Mouse (Mus musculus): Measurements from ENCODE around the gene Spint1. TPM values are rescaled to one million over a fixed set of nuclear protein-coding genes. Genes with fewer than 3 reads are reported as not detected.
A peak's percentile ranks its signal among the peaks of the same experiment; 100 is the strongest.

The Spint1 gene
- polyA plus RNA-seq, 1 experiment from 2014 or later: 54.8 TPM

GRCm38 (mm10) chr2:119263813-119264212, 26.7 kb downstream of the Spint1 start:
- Histone ChIP-seq H3K4me3 (ENCODE audit: low read depth, low read length) (no peak overlapping the region), H3K9ac (replicated peaks; ENCODE audit: low read depth) (no peak overlapping the region), H3K9me3 (ENCODE audit: low read length) (no peaks in the 10 kb centered on the region), H3K27ac (ENCODE audit: low read length) (no peak overlapping the region), H3K4me1 (ENCODE audit: insufficient read depth, low read depth, low read length) (0 out of 2 replicates have a peak, but pooled peaks cover 3% of the 10 kb centered on the region), H3K4me2 (replicated peaks; ENCODE audit: low read depth, low read length) (no peak overlapping the region), H3K36me3 (ENCODE audit: insufficient read depth, low read length) (no peaks in the 10 kb centered on the region), H3K27me3 (replicated peaks; ENCODE audit: insufficient read depth, low read length) (no peaks in the 10 kb centered on the region)
- no peak for ATAC-seq
- DNase-seq (ENCODE audit: low spot score): no peak
- TF ChIP-seq EP300 (IDR thresholded peaks at IDR 0.05): no peak
- TF ChIP-seq CTCF (IDR thresholded peaks at IDR 0.05): no peak
- 64% methylated on average over 5 of the region's 5 CpGs for WGBS

GRCm38 (mm10) chr2:119270286-119270642, 33.1 kb downstream of the Spint1 start:
- Histone ChIP-seq H3K4me1 (ENCODE audit: insufficient read depth, low read depth, low read length) (0 out of 2 replicates have a peak, but pooled peaks cover 4% of the 10 kb centered on the region), H3K27ac (ENCODE audit: low read length) (no peak overlapping the region), H3K9me3 (ENCODE audit: low read length) (no peaks in the 10 kb centered on the region), H3K4me2 (replicated peaks; ENCODE audit: low read depth, low read length) (peak overlapping the region; percentile 97), H3K36me3 (ENCODE audit: insufficient read depth, low read length) (no peaks in the 10 kb centered on the region), H3K27me3 (replicated peaks; ENCODE audit: insufficient read depth, low read length) (no peaks in the 10 kb centered on the region), H3K4me3 (ENCODE audit: low read depth, low read length) (peak overlapping the region; percentile 49; the same call in 1 of the 2 replicates), H3K9ac (replicated peaks; ENCODE audit: low read depth) (no peak overlapping the region)
- DNase-seq (ENCODE audit: low spot score) (no peak), ATAC-seq (no peak)
- TF ChIP-seq EP300 (IDR thresholded peaks at IDR 0.05): no peak
- no peak for TF ChIP-seq CTCF (IDR thresholded peaks at IDR 0.05)
- WGBS: 55% methylated on average over 9 of the region's 9 CpGs

- H3K27ac ChIP-seq (ENCODE audit: low read length): no peak within 1 kb of the TSS
- DNase-seq (ENCODE audit: low spot score) (peak; percentile 90), ATAC-seq (peak; percentile 87)
Observed at GRCm38 (mm10) chr2:119270643-119271331, 33.6 kb downstream of the Spint1 start, which contains the start of gene Rhov. Rhov (minus strand) TSS chr2:119271272.

GRCm38 (mm10) chr2:119274126-119274525, 37.0 kb downstream of the Spint1 start:
- ATAC-seq: no peak
- H3K4me2 ChIP-seq (replicated peaks; ENCODE audit: low read depth, low read length): no peak overlapping the region
- 0 out of 2 replicates have a peak, but pooled peaks cover 4% of the 10 kb centered on the region for H3K4me1 ChIP-seq (ENCODE audit: insufficient read depth, low read depth, low read length)
- H3K9me3 ChIP-seq (ENCODE audit: low read length): no peaks in the 10 kb centered on the region
- H3K36me3 ChIP-seq (ENCODE audit: insufficient read depth, low read length): no peaks in the 10 kb centered on the region
- no peak overlapping the region for H3K4me3 ChIP-seq (ENCODE audit: low read depth, low read length)
- H3K27ac ChIP-seq (ENCODE audit: low read length): no peak overlapping the region
- TF ChIP-seq CTCF (IDR thresholded peaks at IDR 0.05) (no peak), EP300 (IDR thresholded peaks at IDR 0.05) (no peak)
- DNase-seq (ENCODE audit: low spot score): no peak
- 84% methylated on average over 1 of the region's 1 CpGs for WGBS
- no peaks in the 10 kb centered on the region for H3K27me3 ChIP-seq (replicated peaks; ENCODE audit: insufficient read depth, low read length)
- H3K9ac ChIP-seq (replicated peaks; ENCODE audit: low read depth): no peak overlapping the region

More at GRCm38 (mm10) chr2:119270643-119271331, 33.6 kb downstream of the Spint1 start, which contains the start of gene Rhov:
- Histone ChIP-seq H3K9ac (replicated peaks; ENCODE audit: low read depth) (no peak within 1 kb of the TSS), H3K27me3 (replicated peaks; ENCODE audit: insufficient read depth, low read length) (no peaks in the 10 kb centered on the region), H3K4me2 (replicated peaks; ENCODE audit: low read depth, low read length) (peak within 1 kb of the TSS; percentile 97), H3K4me1 (ENCODE audit: insufficient read depth, low read depth, low read length) (0 out of 2 replicates have a peak, but pooled peaks cover 4% of the 10 kb centered on the region), H3K36me3 (ENCODE audit: insufficient read depth, low read length) (no peaks in the 10 kb centered on the region), H3K4me3 (ENCODE audit: low read depth, low read length) (peak within 1 kb of the TSS; percentile 49), H3K9me3 (ENCODE audit: low read length) (no peaks in the 10 kb centered on the region)
- TF ChIP-seq CTCF (IDR thresholded peaks at IDR 0.05) (peak; percentile 54), EP300 (IDR thresholded peaks at IDR 0.05) (no peak)
- 2% methylated on average over 49 of the region's 49 CpGs for WGBS

GRCm38 (mm10) chr2:119276926-119277325, 39.8 kb downstream of the Spint1 start:
- Histone ChIP-seq H3K27ac (ENCODE audit: low read length) (no peak overlapping the region), H3K27me3 (replicated peaks; ENCODE audit: insufficient read depth, low read length) (no peaks in the 10 kb centered on the region), H3K4me3 (ENCODE audit: low read depth, low read length) (no peak overlapping the region), H3K4me2 (replicated peaks; ENCODE audit: low read depth, low read length) (no peak overlapping the region), H3K4me1 (ENCODE audit: insufficient read depth, low read depth, low read length) (no peaks in the 10 kb centered on the region), H3K9me3 (ENCODE audit: low read length) (no peaks in the 10 kb centered on the region), H3K36me3 (ENCODE audit: insufficient read depth, low read length) (no peaks in the 10 kb centered on the region), H3K9ac (replicated peaks; ENCODE audit: low read depth) (no peak overlapping the region)
- no peak for DNase-seq (ENCODE audit: low spot score)
- 78% methylated on average over 7 of the region's 7 CpGs for WGBS
- no peak for ATAC-seq
- TF ChIP-seq EP300 (IDR thresholded peaks at IDR 0.05) (no peak), CTCF (IDR thresholded peaks at IDR 0.05) (no peak)

- no peak overlapping the region for H3K4me3 ChIP-seq (ENCODE audit: low read depth, low read length)
- DNase-seq (ENCODE audit: low spot score): no peak
- TF ChIP-seq CTCF (IDR thresholded peaks at IDR 0.05) (no peak), EP300 (IDR thresholded peaks at IDR 0.05) (no peak)
- H3K27ac ChIP-seq (ENCODE audit: low read length): no peak overlapping the region
- H3K36me3 ChIP-seq (ENCODE audit: insufficient read depth, low read length): no peaks in the 10 kb centered on the region
- no peaks in the 10 kb centered on the region for H3K4me1 ChIP-seq (ENCODE audit: insufficient read depth, low read depth, low read length)
- H3K27me3 ChIP-seq (replicated peaks; ENCODE audit: insufficient read depth, low read length): no peaks in the 10 kb centered on the region
- 86% methylated on average over 23 of the region's 23 CpGs for WGBS
- ATAC-seq: no peak
- no peaks in the 10 kb centered on the region for H3K9me3 ChIP-seq (ENCODE audit: low read length)
- H3K4me2 ChIP-seq (replicated peaks; ENCODE audit: low read depth, low read length): no peak overlapping the region
- H3K9ac ChIP-seq (replicated peaks; ENCODE audit: low read depth): no peak overlapping the region
Observed at GRCm38 (mm10) chr2:119277810-119278209, 40.6 kb downstream of the Spint1 start.

Measured in lung, postnatal 0 days (tissue).